In the genomic region with DNA sequence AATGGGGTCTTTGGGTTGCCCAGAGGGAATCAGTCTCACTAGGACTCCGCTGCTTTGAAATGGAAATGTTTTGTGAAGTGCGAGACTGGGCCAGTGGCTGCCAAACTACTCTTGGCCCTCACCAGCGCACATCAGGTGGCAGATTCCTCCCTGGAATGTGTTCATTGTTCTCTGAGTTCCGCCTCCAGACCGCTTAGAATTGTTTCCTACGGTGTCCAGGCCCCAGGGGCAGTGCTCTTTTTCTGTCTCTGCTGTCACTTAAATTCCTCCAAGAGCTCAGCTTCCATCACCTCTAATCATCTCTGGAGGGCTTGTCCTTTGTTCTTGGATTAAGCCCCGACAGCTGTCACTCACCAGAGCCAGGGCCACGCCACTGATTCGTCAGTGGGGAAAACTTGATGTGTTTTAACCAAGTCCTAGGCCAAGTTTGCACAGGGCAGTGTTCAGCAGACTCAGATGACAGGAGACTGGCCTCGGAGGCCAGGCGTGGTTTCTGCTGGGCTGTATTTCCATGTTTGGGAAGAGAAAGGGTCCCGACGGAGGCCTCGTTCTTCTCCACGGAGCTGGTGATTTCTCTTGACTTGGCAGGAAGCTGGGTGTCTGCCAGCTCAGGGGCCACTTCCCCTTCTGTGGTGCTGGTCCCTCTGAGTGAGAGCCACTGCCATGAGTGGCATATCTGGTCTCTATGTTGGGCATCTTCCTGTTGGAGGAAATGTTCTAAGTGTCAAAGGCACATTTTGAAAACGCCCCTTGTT, we compare ENCODE assay signal across 8 mouse cellular contexts. TPM values are rescaled to one million over a fixed set of nuclear protein-coding genes. Genes with fewer than 3 reads are reported as not detected.
DNase-seq lines count a peak whose midpoint lies in the region; ATAC-seq and TF ChIP-seq lines count a peak whose summit lies in the region.

No protein-coding gene starts in this region.

- no peaks in the 10 kb centered on the region for H3K79me2 ChIP-seq in heart, adult 2 months (replicated peaks; ENCODE audit: control insufficient read depth, insufficient read depth, low read length)

- no peaks in the 10 kb centered on the region for H3K27me3 ChIP-seq in heart, adult 2 months (ENCODE audit: control insufficient read depth, insufficient read depth, low read length)
- peaks cover 15% of the 10 kb centered on the region for H3K27me3 ChIP-seq in liver, embryonic 11.5 days (replicated peaks; ENCODE audit: control insufficient read depth, insufficient read depth, low read length)
- H3K27me3 ChIP-seq in stomach, embryonic 15.5 days (replicated peaks) = no peaks in the 10 kb centered on the region

- H3K4me2 ChIP-seq in liver, embryonic 11.5 days = peak overlapping the region; percentile 33
- no peak overlapping the region; the same call in 1 of the 2 replicates for H3K4me2 ChIP-seq in stomach, embryonic 15.5 days

- no peak for TF ChIP-seq CTCF in heart, adult 2 months (IDR thresholded peaks at IDR 0.05)

- peaks cover 26% of the 10 kb centered on the region for H3K4me1 ChIP-seq in heart, adult 2 months (ENCODE audit: control insufficient read depth, insufficient read depth, low read length)
- peaks cover 5% of the 10 kb centered on the region for H3K4me1 ChIP-seq in liver, embryonic 11.5 days (replicated peaks; ENCODE audit: control insufficient read depth, insufficient read depth, low read length)
- H3K4me1 ChIP-seq in stomach, embryonic 15.5 days = peaks cover 23% of the 10 kb centered on the region

- TF ChIP-seq EP300 in heart, adult 2 months (IDR thresholded peaks at IDR 0.05; ENCODE audit: insufficient read depth, low read depth, low read length) = peak; percentile 43; the same call in 1 of the 2 replicates

- peak; percentile 23 for DNase-seq in gastrocnemius, postnatal 14 days
- no peak for DNase-seq in gastrocnemius, postnatal 36 days
- peak; percentile 66 for DNase-seq in MEL-GATA-1-ER (ENCODE audit: extremely low read depth, low read depth)
- DNase-seq in heart, adult 2 months = peak; percentile 27 to 33
- no peak for DNase-seq in liver, embryonic 11.5 days (ENCODE audit: low spot score)
- no peak for DNase-seq in adrenal gland, adult 18-20 months (ENCODE audit: low spot score in 2 of 2)
- DNase-seq in adrenal gland, adult (ENCODE audit: inconsistent age in 2 of 2, low spot score in 1 of 2) = no peak

- intact Hi-C loops in gastrocnemius, postnatal 14 days (cut with DNase I; ENCODE audit: low total_unique reads) = loop anchor here (5.0 kb wide), 1 partner anchor 80 kb away; no protein-coding TSS in a partner anchor
- intact Hi-C loops in gastrocnemius, postnatal 36 days (cut with DNase I) = no loop called here
- intact Hi-C loops in heart, adult 2 months (cut with DNase I) = no loop called here

- no peaks in the 10 kb centered on the region for H3K36me3 ChIP-seq in heart, adult 2 months (ENCODE audit: control insufficient read depth, insufficient read depth, low read length)
- H3K36me3 ChIP-seq in liver, embryonic 11.5 days (ENCODE audit: control insufficient read depth, insufficient read depth, low read length) = no peaks in the 10 kb centered on the region
- H3K36me3 ChIP-seq in stomach, embryonic 15.5 days = no peaks in the 10 kb centered on the region

- no peak overlapping the region for H3K9ac ChIP-seq in heart, adult 2 months (ENCODE audit: low read depth, low read length)
- peak overlapping the region; percentile 20; the same call in 1 of the 2 replicates for H3K9ac ChIP-seq in liver, embryonic 11.5 days (ENCODE audit: low read depth, low read length)
- no peak overlapping the region for H3K9ac ChIP-seq in stomach, embryonic 15.5 days

- no peak for TF ChIP-seq POLR2A in heart, adult 2 months (IDR thresholded peaks at IDR 0.05; ENCODE audit: insufficient read depth, low read depth, low read length)

- H3K9me3 ChIP-seq in liver, embryonic 11.5 days (ENCODE audit: control insufficient read depth, low read length) = no peaks in the 10 kb centered on the region
- H3K9me3 ChIP-seq in stomach, embryonic 15.5 days = no peaks in the 10 kb centered on the region

- H3K27ac ChIP-seq in heart, adult 2 months = peak overlapping the region; percentile 51
- no peak overlapping the region for H3K27ac ChIP-seq in liver, embryonic 11.5 days (ENCODE audit: low read depth, low read length)
- peak overlapping the region; percentile 45 for H3K27ac ChIP-seq in stomach, embryonic 15.5 days

- 15% methylated on average over 16 of the region's 16 CpGs for WGBS in heart, adult 2 months
- 24% methylated on average over 16 of the region's 16 CpGs for WGBS in liver, embryonic 11.5 days
- 26% methylated on average over 16 of the region's 16 CpGs for WGBS in stomach, embryonic 15.5 days

- no peak overlapping the region for H3K4me3 ChIP-seq in heart, adult 2 months
- no peak overlapping the region for H3K4me3 ChIP-seq in liver, embryonic 11.5 days (ENCODE audit: low read depth, low read length)
- H3K4me3 ChIP-seq in stomach, embryonic 15.5 days (replicated peaks) = no peak overlapping the region

- no peak for ATAC-seq in liver, embryonic 11.5 days (replicated peaks; ENCODE audit: low FRiP score)
- no peak for ATAC-seq in stomach, embryonic 15.5 days (ENCODE audit: insufficient read depth, low FRiP score, low read depth)

RNA-seq across cellular contexts. Expression of a gene that starts 12.9 kb away (rescaled TPM):
- 1 to 10 TPM; 4.8 to 6.4 TPM for total RNA-seq in gastrocnemius, postnatal 14 days (2021)
- total RNA-seq in gastrocnemius, postnatal 36 days (2021) = 1 to 10 TPM; 1.5 to 2.1 TPM
- 1 to 10 TPM; 2.2 to 3.3 TPM for total RNA-seq in heart, adult 2 months (2021)
- polyA plus RNA-seq in heart, adult 2 months (2012; rRNA removed) = 8.0 and 10.1 TPM in 2 replicates
- 0.26 and 0.43 TPM in 2 replicates for polyA plus RNA-seq in liver, embryonic 11.5 days (2014; fragmentation: Nextera tagmentation; extraction: Ambion mirVana)
- 8.1 and 9.0 TPM in 2 replicates for polyA plus RNA-seq in stomach, embryonic 15.5 days (2015; fragmentation: Nextera tagmentation; extraction: Ambion mirVana)
- total RNA-seq in adrenal gland, adult 18-20 months (2021) = 1 to 10 TPM; 2.8 to 3.6 TPM

RNA-seq across cellular contexts. Expression of a gene that starts 34.0 kb away (rescaled TPM):
- 10 to 100 TPM; 21.9 to 31.0 TPM for total RNA-seq in gastrocnemius, postnatal 14 days (2021)
- total RNA-seq in gastrocnemius, postnatal 36 days (2021) = 10 to 100 TPM; 23.7 to 29.9 TPM
- 10 to 100 TPM; 32.4 to 34.0 TPM for total RNA-seq in heart, adult 2 months (2021)
- 33.8 and 55.6 TPM in 2 replicates for polyA plus RNA-seq in heart, adult 2 months (2012; rRNA removed)
- polyA plus RNA-seq in liver, embryonic 11.5 days (2014; fragmentation: Nextera tagmentation; extraction: Ambion mirVana) = 80.6 and 92.7 TPM in 2 replicates
- polyA plus RNA-seq in stomach, embryonic 15.5 days (2015; fragmentation: Nextera tagmentation; extraction: Ambion mirVana) = 89.0 and 91.0 TPM in 2 replicates
- 10 to 100 TPM; 24.6 to 28.4 TPM for total RNA-seq in adrenal gland, adult 18-20 months (2021)

Comparison
In these comparisons a context has a peak if more than half of its experiments do, and no peak if none do; other contexts are left out.
1. DNase-seq: peak in gastrocnemius, postnatal 14 days (single experiment), MEL-GATA-1-ER (single experiment) and heart, adult 2 months (2 of 2); none in gastrocnemius, postnatal 36 days (0 of 2), liver, embryonic 11.5 days (single experiment), adrenal gland, adult 18-20 months (0 of 2) and adrenal gland, adult (0 of 2).